Mouse (Mus musculus): ENCODE data around the gene Esyt2.

The Esyt2 gene

DNA sequence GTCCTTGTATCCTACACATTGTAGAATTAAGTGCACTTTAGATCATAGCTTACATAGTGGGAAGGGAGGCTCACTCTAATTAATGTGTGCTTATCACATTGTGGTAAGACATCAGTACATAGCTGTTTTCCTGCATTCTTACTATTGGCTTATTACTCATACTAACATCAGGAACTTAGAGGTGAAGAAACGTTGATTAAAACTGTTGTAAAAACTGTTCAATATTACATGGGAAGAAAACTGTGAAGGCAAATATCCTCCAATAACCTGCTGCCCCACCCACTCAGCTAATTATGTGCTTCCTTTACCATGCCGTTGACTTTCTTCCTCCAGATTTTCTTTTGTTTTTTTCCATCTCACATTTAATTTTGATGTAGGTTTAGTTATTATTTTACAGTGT is 87.9 kb downstream of the Esyt2 start:
- no peak for DNase-seq

DNA sequence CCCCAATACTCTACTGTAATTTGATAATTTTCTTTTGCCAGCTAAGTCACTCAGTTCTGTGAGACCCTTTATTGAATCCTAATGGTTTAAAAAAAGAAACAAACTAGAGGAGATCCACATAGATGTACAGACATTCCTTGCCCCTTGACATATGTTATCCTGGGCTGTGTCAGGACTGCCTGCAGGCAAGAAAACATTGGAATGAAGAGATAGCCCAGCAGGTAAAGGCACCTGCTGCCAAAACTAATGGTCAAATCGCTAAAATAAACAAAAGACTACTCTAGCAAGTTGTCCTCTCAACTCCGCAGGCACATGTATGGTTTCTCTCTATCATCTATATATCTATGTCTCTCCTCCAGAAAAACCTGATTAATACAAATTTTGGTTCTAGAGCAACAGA is 102.1 kb downstream of the Esyt2 start:
- DNase-seq = no peak

DNA sequence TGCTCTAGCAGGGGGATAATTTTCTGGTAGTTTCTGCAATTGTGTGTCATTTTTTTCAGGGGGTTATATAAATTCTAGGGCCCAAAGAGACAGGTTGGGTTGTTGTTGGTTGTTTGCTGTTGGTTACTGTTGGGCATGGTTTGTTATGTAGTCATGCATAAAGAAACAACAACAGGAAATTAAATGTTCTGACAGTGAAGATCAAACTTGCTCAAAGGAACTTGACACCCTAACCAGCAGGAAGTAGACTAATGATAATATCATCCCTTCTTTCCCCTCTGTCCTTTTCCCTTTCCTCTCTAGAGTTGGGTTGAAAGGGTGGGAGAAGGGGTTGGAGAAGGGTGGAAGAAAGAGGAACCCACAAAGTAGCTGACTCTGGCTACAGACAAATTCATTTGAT is 103.0 kb downstream of the Esyt2 start:
- no peak for DNase-seq

DNA sequence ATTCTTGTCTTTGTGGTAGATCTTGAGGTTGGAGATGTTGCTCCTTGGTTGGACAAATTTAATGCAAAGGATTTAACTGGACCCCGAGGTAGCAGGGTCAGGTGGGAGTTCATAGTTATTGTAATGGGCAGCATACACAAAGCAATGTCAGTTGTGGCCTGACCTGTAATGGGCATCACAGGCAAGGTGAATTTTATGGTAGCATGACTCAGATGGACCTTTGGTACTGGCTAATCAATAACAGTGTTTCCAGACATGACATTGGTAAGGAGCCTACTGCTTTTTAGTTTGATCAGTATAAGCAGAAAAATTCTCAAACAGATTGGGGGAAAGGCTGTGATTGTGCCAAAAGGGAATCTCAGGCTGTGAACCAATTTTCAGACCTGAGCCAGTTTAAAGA is 105.8 kb downstream of the Esyt2 start:
- no peak for DNase-seq

DNA sequence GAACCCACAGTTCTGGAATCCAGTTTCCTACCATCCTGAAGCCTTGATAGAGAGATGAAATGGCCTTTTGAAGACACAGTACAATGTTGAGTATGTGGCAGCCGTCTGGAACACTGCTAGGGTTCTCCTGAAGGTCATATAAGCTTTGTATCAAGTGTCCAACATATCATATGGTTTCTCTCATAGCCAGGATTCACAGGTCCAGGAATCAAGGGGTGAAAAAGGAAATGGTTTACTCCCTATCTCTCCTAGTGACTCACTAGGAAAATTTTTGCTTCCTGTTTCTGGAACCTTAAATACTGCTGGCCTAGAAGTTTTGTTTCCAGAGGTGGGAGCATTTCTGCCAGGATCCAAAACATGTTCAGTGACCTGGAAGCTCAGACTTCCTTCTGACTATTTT is 108.9 kb downstream of the Esyt2 start:
- DNase-seq = no peak

DNA sequence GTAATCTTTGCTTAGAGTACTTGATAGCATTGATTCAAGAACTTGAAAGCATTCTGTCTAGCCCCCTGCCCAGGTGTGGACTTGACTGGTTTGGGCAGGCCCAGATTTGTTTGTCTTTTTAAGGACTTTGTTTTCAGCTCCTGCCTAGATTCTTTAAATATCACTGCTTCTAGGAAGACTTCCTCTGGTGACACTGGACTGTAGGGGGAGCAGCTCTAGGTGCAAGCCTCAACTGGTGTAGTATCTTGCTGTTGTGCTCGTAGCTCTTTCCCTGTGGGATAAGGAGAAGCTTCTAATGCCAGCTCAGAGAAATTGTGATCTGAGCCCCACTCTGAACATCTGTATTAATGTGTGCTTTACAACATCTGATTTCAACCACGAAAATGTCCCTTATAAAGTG is 113.3 kb downstream of the Esyt2 start:
- DNase-seq = no peak

DNA sequence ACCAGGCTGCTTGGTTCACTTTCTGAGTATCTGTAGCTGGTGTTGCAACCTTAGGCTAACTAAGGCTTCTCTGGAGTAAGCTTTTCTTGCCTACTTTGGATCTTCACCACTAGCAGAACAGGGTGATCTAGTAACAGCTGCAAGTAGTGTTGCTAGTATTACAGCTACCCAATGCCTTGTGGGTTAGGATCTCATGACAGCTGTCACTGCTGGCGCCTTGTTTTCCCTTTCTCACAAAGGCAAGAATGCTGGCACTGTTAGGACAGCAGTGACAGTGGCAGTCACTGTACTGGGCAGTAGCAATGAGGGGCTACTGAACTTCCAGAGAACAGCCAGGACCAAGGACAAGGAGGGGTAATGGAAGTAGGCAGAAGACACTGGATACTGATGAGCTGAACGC is 114.3 kb downstream of the Esyt2 start:
- DNase-seq = no peak

DNA sequence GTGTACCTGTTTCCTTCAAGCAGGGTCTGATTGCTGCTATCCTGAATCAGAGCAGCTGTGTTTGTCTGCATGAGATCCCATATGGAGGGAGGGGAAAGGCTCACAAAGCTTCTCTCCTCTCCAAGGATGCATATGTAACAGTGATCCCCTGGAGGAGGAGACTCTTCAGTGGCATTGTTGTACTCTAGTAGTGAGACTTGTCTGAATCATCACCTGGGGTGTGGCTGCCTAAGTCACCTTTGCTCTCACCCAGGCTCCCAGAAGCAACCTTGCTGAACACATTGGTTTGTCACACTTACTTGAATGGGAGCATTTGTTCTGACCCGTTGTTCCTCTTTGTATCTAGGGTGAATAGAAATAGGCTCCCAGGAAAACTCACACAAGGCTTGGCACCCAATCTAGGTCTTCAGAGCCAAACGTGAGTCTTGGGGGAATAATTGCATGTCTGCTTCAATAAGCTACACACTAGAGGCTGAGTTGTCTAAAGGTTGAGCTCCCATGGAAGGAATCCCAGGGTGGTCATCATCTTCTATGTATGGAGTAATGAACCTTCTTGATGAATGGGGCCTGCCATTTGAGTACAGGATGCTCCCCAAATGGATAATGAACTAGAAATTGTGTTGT is 115.2 kb downstream of the Esyt2 start:
- DNase-seq = no peak

DNA sequence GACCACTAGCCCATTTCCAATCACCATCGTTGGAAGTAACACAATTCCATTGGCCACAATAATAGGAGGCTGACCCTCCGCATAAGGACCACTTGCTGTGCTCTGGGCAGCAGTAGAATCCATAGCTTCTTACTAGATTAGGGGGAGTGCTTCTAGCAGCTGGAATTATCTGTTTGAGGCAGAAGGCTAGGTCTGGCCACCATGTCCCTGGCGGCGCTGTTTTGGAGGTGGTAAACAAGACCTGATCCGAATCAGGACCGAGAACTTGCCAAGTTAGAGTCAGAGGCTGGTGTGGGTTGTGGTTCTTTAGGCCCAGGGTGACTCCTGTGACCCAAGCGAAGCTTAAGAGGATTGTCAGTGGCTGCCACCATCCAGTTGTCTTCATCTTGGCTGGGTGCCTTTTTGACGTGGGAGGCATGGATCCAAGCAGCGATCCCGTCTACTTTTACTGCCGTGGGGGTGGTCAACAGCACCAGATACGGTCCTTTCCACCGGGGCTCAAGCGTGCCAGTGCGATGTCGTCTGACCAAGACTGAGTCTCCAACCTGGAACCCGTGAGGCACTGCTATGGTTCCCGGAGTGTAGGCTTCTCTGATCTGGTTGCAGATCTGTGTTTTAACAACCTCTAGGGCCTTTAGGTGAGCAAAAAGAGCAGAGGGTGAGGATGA is 123.2 kb downstream of the Esyt2 start:
- no peak for DNase-seq

DNA sequence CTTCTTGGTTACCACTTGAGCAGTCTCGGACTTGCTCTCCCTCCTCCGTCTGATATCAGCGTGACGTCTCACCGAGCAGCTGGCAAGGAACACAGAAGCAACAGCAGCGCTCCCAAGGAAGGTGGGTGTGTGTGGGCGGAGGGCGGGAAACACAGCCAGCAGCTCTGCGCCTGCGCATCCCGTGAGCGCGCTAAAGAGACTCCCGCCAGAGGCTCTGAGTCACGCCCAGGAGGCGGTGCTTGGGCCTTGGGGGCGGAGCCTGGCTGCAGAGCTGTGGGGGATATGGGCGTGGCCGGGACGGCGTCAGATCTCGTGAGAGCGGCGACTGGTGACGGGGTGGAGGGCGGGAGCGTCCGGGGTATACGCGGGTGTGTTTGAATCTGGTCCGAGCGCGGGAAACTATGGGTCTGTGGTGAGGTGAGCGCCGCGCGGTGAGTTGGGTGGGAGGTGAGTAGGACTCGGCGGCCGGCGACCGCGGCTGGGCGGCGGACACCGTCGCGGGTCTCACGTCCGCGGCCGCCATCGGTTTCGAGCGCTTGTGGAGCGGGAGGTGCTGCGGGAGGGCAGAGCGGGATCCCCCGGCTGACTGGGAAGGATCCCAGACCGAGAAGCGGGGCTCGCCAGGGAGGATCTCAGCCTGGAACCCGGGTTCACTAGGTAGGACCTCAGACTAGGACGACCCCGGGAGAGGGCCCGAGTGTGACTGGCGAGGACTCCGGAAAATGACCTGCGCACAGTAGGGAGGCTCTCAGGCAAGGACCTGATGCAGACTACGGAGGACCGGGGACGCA is 124.2 kb downstream of the Esyt2 start, which contains the start of gene Ncapg2:
Gene Ncapg2, plus strand, starts transcription at position 358 of the 791 bp plus-strand sequence.
- DNase-seq = peak; percentile 96

DNA sequence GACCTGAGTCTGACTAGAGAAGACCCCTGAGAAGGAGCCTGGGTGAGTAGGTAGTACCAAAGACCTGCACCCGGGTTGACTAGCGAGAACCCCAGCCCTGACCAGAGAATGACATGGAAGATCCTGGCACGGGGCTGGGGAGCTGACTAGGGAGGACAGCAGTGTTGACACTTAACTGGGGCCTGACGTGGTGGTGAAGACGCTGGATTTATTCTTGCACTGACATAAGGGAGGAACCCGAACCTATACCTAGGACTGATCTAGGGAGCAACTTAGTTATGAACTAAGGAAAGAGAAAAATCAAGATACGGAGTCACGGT is 124.8 kb downstream of the Esyt2 start:
- DNase-seq = no peak

DNA sequence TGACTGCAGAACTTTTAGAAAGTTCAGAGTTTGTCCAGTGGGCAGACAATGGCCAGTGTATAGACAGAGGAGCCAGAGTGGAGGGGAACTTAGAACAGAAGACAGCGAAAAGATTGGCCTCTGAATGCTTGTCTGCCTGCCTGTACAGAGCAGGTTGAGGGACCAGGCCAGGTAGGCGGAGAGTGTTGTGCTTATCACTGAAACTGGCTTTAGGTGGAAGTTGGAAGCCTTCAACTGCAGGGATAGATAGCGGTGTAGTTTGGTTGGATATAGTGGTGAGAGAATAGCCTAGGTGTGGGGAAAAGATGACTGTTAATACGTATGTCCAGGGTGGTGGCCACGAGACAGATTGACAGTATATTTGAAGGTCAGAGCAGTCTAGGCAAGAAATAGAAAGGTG is 126.9 kb downstream of the Esyt2 start:
- DNase-seq = no peak

DNA sequence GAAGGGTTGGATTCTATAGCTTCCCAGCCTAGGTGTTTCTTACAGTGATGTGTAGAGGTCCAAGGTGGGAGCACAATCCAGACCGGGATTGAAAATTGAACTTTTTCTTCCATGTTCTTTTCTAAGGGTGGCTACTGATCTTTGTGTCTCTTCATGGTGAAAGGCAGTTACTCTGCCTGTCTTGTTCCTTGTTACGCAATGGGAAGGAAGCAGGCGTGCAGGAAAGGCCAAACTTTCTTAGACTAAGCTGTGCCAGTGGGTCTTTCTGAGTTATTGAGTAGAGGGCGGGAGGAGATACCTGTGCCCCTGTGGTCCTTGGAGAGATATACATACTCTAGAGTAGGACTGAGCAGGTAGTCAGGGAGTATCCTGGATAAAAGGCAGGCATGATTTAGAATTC is 133.9 kb downstream of the Esyt2 start:
- no peak for DNase-seq

DNA sequence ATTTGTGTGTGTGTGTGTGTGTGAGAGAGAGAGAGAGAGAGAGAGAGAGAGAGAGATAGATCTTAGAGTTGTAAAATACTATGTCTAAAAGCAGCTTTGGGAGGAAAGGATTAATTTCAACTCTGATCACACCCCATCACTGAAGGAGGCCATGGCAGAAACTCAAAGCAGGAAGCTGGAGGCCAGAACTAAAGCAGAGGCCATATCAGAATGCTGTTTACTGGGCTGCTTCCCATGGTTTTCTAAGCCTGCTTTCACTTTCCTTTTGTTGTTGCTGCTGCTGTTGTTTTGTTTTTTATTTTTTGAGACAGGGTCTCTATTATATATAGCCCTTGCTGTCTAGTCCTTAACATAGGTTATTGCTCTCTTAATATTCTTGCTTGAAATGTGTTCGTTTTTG is 135.5 kb downstream of the Esyt2 start:
- no peak for DNase-seq

DNA sequence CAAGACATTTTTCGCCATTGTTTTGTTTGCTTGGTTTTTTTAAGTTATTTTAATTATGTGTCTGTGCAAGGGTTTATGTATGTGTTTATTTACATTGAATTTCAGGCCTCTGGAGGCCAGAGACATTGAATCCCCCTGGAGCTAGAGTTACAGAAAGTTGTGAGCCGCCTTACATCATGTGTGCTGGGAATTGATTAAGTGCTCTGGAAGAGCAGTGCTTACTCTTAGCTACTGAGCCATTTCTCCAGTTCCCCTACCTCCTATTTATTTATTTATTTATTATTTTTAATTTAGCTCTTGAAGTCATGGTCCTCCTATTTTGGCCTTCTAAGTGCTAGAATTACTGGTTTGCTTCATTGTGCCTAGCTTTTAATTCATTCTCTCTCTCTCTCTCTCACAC is 140.7 kb downstream of the Esyt2 start:
- no peak for DNase-seq

DNA sequence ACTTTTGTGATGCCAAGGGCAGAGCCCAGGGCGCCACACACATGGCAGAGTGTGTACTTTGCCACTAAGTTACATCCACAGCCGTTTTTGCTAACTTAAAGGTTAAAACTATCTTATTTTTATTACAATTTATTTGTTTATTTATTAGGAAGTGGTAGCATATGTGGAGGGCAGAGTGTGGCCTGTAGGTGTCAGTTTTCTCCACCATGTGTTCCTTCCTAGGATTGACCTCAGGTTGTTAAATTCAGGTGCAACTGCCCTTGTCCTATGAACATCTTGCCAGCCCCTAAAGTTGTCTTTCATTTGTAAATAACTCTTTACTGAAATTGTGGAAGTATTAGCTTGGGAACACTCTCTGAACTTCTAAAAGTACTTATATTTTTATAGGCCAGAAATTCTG is 144.4 kb downstream of the Esyt2 start:
- no peak for DNase-seq

DNA sequence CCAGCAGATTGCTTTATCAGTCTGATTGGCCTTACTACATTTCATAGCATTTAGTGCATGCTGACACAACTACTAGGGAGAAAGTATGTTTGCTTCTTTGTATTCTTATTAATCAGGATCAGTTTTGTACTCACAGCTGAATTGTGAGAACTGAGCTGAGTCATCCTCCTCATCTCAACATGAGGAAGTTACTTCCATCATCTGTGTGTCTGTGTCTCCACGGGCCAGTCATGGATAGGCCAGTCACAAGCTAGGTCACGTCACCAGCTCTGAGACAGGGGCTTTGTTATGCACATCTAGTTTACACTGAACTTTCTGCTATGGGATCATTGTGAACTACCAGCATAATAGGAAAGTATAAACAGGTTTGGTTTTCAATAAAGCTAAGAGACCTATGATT is 152.7 kb downstream of the Esyt2 start:
- no peak for DNase-seq

DNA sequence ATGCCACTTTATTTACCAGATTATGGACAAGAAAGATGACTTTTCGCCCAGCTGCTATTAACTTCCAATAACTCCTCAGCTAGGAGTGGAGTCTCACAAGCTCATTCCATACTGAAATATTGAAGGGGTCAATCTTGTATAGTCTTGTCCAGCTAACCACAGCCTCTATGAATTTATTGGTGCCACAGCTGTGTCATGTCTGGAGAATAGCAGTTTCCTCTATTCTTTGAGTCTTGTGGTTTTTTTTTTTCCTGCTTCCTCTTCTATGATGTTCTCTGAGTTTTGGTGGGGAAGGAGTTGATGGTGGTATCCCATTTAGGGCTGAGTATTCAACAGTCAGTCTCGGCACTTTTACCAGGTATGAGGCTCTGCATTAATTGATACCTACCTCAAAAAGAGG is 154.2 kb downstream of the Esyt2 start:
- DNase-seq = no peak

DNA sequence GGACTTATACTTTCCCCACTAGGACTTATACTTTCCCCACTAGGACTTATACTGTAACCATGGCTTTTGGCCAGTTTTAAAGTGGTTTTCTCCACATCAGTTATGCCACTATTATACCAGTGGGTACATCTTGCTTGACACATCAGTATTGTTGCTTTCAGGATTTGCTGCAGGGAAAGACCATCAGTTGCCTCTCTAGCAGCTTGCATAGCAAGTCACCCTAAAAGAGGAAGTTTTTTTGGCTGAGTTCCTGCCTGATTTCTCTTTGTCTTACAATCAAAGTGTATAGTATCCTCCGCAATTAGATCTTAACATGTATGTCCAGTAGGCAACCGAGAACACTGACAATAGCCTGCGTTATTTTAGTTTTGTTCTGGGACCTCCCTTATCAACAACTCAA is 155.1 kb downstream of the Esyt2 start:
- DNase-seq = no peak

DNA sequence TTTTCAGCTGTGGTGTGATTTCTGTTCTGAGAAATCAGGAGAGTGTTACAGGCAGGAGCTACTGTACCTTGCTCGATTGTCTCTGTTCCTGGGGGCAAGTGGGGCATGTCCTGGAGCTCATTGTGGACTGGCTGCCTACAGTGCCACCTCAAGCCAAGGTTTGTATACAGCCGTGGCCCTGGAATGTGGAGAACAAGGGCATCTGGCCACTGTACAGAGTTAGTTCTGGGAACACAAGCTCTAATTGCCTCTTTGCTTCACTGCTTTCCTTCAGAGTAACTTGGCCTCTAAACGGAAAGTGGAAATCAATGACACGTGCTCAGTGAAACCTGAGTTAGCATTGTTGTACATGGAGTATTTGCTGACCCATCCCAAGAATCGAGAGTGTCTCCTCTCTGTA is 157.6 kb downstream of the Esyt2 start:
- peak; percentile 65 for DNase-seq
